Mouse (Mus musculus): ENCODE measurements around the gene Dap.

DNA sequence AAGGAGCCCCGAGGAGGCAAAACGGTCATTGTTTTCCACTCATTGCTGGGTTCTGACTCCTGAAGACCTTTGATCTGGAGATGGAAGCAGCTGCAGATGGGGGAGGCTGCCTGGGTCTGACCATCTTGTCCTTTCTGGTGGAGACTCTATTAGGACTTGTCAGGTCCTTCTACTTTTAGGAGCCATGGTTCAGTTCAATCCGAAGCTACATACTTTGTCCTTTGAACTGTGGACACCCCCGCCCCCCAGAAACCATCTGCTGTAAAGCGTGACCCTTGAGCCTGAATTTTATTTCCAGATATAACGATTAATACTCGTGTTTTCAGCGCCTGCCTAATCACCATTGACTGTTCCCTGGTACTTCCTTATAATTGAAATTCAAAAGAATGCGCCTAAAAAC is 38.2 kb downstream of the Dap start:
- TF ChIP-seq POLR2A (IDR thresholded peaks at IDR 0.05; ENCODE audit: low read depth, low read length) (no peak), CTCF (IDR thresholded peaks at IDR 0.05; ENCODE audit: borderline replicate concordance, insufficient read depth, low read length) (no peak)

All from embryonic fibroblast, embryonic 13.5 days (primary cell).